14 mouse cellular contexts compared by ENCODE assay signal in genomic region chr15:38415091-38415486, GRCm38 (mm10).
DNase-seq lines count a peak whose midpoint lies in the region; ATAC-seq lines count a peak whose summit lies in the region.
"Had no signal": no experiment of that assay in that cellular context is flagged by ENCODE, and none has a peak within 500 bp of the region (broad histone marks: within the 10 kb centered on the region; RNA-seq: fewer than 3 reads in every experiment).

No protein-coding gene starts in this region.

- H3K4me2 ChIP-seq in heart, embryonic 11.5 days, result no peak overlapping the region
- no peak overlapping the region for H3K4me2 ChIP-seq in kidney, embryonic 16.5 days (replicated peaks; ENCODE audit: low read depth, low read length)
- H3K4me2 ChIP-seq in intestine, embryonic 16.5 days (ENCODE audit: low read depth, low read length), result no peak overlapping the region
- no peak overlapping the region for H3K4me2 ChIP-seq in midbrain, embryonic 14.5 days (ENCODE audit: low read length)
- H3K4me2 ChIP-seq: neural tube, embryonic 15.5 days had no signal

- H3K4me3 ChIP-seq in heart, embryonic 11.5 days (ENCODE audit: low read depth, low read length), result no peak overlapping the region
- no peak overlapping the region for H3K4me3 ChIP-seq in kidney, embryonic 16.5 days (ENCODE audit: low read length)
- no peak overlapping the region for H3K4me3 ChIP-seq in intestine, embryonic 16.5 days (ENCODE audit: low read length)
- no peak overlapping the region for H3K4me3 ChIP-seq in midbrain, embryonic 14.5 days (replicated peaks; ENCODE audit: low read depth, low read length)
- H3K4me3 ChIP-seq: neural tube, embryonic 15.5 days had no signal

- no peak for DNase-seq in heart, postnatal 4 days
- DNase-seq in kidney, adult 18-20 months, result no peak
- peak; percentile 62 for DNase-seq in MN1 (ENCODE audit: low spot score)
- no peak for DNase-seq in midbrain, embryonic 14.5 days
- no peak for DNase-seq in adrenal gland, postnatal 14 days
- DNase-seq: cerebellum, postnatal 10 days; embryo, embryonic 11 days; gastrocnemius, postnatal 14 days; thymus, postnatal 14 days had no signal

- ATAC-seq in heart, embryonic 11.5 days (replicated peaks; ENCODE audit: insufficient number of reproducible peaks, low FRiP score, low TSS enrichment), result 0 out of 2 replicates have a peak, but pooled peaks have one; percentile 31
- peak; percentile 40; the same call in 1 of the 2 replicates for ATAC-seq in kidney, embryonic 16.5 days (ENCODE audit: low FRiP score, low TSS enrichment)
- no peak for ATAC-seq in intestine, embryonic 16.5 days
- no peak for ATAC-seq in midbrain, embryonic 14.5 days (ENCODE audit: low FRiP score, low TSS enrichment)
- ATAC-seq: inflammation-experienced regulatory T-cells, adult 6 months had no signal

- no peaks in the 10 kb centered on the region for H3K36me3 ChIP-seq in heart, embryonic 11.5 days (ENCODE audit: control insufficient read depth, insufficient read depth, low read length)
- H3K36me3 ChIP-seq in kidney, embryonic 16.5 days (ENCODE audit: insufficient read depth, low read length), result no peaks in the 10 kb centered on the region
- no peaks in the 10 kb centered on the region for H3K36me3 ChIP-seq in intestine, embryonic 16.5 days (ENCODE audit: control insufficient read depth, insufficient read depth, low read length)
- no peaks in the 10 kb centered on the region for H3K36me3 ChIP-seq in midbrain, embryonic 14.5 days (ENCODE audit: control insufficient read depth, insufficient read depth, low read length)
- H3K36me3 ChIP-seq: neural tube, embryonic 15.5 days had no signal

- H3K9ac ChIP-seq in heart, embryonic 11.5 days (ENCODE audit: low read depth, low read length), result no peak overlapping the region
- H3K9ac ChIP-seq in kidney, embryonic 16.5 days (replicated peaks; ENCODE audit: low read length), result no peak overlapping the region
- H3K9ac ChIP-seq in intestine, embryonic 16.5 days (ENCODE audit: low read depth, low read length), result no peak overlapping the region
- no peak overlapping the region for H3K9ac ChIP-seq in midbrain, embryonic 14.5 days (replicated peaks; ENCODE audit: low read length)
- H3K9ac ChIP-seq: neural tube, embryonic 15.5 days had no signal

- no peaks in the 10 kb centered on the region for H3K9me3 ChIP-seq in heart, embryonic 11.5 days (replicated peaks; ENCODE audit: control insufficient read depth, low read length)
- H3K9me3 ChIP-seq in kidney, embryonic 16.5 days (ENCODE audit: low read length), result no peaks in the 10 kb centered on the region
- H3K9me3 ChIP-seq in intestine, embryonic 16.5 days (ENCODE audit: control insufficient read depth, low read length), result no peaks in the 10 kb centered on the region
- no peaks in the 10 kb centered on the region for H3K9me3 ChIP-seq in midbrain, embryonic 14.5 days (ENCODE audit: control insufficient read depth, low read length)
- H3K9me3 ChIP-seq: neural tube, embryonic 15.5 days had no signal

- peaks cover 7% of the 10 kb centered on the region for H3K4me1 ChIP-seq in heart, embryonic 11.5 days (ENCODE audit: control insufficient read depth, insufficient read depth, low read length)
- H3K4me1 ChIP-seq in kidney, embryonic 16.5 days (ENCODE audit: insufficient read depth, low read length), result peaks cover 25% of the 10 kb centered on the region
- H3K4me1 ChIP-seq in intestine, embryonic 16.5 days (ENCODE audit: control insufficient read depth, insufficient read depth, low read length), result peaks cover 18% of the 10 kb centered on the region
- H3K4me1 ChIP-seq in midbrain, embryonic 14.5 days (ENCODE audit: control insufficient read depth, insufficient read depth, low read length), result no peaks in the 10 kb centered on the region
- H3K4me1 ChIP-seq: neural tube, embryonic 15.5 days had no signal

- no peaks in the 10 kb centered on the region for H3K27me3 ChIP-seq in heart, embryonic 11.5 days (ENCODE audit: control insufficient read depth, insufficient read depth, low read length)
- no peaks in the 10 kb centered on the region for H3K27me3 ChIP-seq in kidney, embryonic 16.5 days (ENCODE audit: insufficient read depth, low read length)
- H3K27me3 ChIP-seq in intestine, embryonic 16.5 days (replicated peaks; ENCODE audit: control insufficient read depth, insufficient read depth, low read length), result no peaks in the 10 kb centered on the region
- H3K27me3 ChIP-seq in midbrain, embryonic 14.5 days (ENCODE audit: control insufficient read depth, insufficient read depth, low read length), result no peaks in the 10 kb centered on the region
- H3K27me3 ChIP-seq: neural tube, embryonic 15.5 days had no signal

- 0 out of 2 replicates have a peak overlapping the region, but pooled peaks have one; percentile 54 for H3K27ac ChIP-seq in heart, embryonic 11.5 days (ENCODE audit: low read depth, low read length)
- H3K27ac ChIP-seq in kidney, embryonic 16.5 days (ENCODE audit: low read length), result peak overlapping the region; percentile 66
- H3K27ac ChIP-seq in intestine, embryonic 16.5 days (ENCODE audit: low read length), result peak overlapping the region; percentile 38
- H3K27ac ChIP-seq in midbrain, embryonic 14.5 days (replicated peaks; ENCODE audit: low read depth, low read length), result no peak overlapping the region
- H3K27ac ChIP-seq: neural tube, embryonic 15.5 days had no signal

- 43% methylated on average over 2 of the region's 2 CpGs for WGBS in heart, embryonic 11.5 days (ENCODE audit: insufficient replicate concordance)
- 23% methylated on average over 2 of the region's 2 CpGs for WGBS in kidney, embryonic 16.5 days
- WGBS in intestine, embryonic 16.5 days, result 35% methylated on average over 2 of the region's 2 CpGs
- WGBS in midbrain, embryonic 14.5 days, result 76% methylated on average over 2 of the region's 2 CpGs

Comparison
In these comparisons a context has a peak if more than half of its experiments do, and no peak if none do; other contexts are left out.
1. ATAC-seq: peak in heart, embryonic 11.5 days (single experiment) and kidney, embryonic 16.5 days (single experiment); none in intestine, embryonic 16.5 days (single experiment) and midbrain, embryonic 14.5 days (single experiment).